Mouse (Mus musculus) megakaryocyte, embryonic 14.5 days (primary cell): Measurements from ENCODE around the gene Gm20388. TPM values are rescaled to one million over a fixed set of nuclear protein-coding genes. Genes with fewer than 3 reads are reported as not detected.
"Not testable (repeated sequence)": the region's sequence is repeated elsewhere in the genome, so short reads cannot be mapped to it uniquely, and the experiment has no call there.

Experiments used
- H3K27me3 ChIP-seq: replicated peaks from 2 replicates; pipeline ENCODE3; 2012; ENCODE audit warnings: inconsistent platforms
- H3K36me3 ChIP-seq: replicated peaks from 2 replicates; pipeline ENCODE3; 2012; ENCODE audit warnings: low read length, inconsistent platforms, mixed read lengths
- H3K4me1 ChIP-seq: 2 replicates; pipeline ENCODE4 v1.6.1; 2012; ENCODE audit warnings: inconsistent platforms
- H3K4me3 ChIP-seq: replicated peaks from 2 replicates; pipeline ENCODE3; 2012; ENCODE audit warnings: moderate library complexity, mild to moderate bottlenecking, inconsistent platforms
- H3K9me3 ChIP-seq: 2 replicates; pipeline ENCODE4 v1.6.1; 2012; ENCODE audit warnings: inconsistent platforms
- FLI1 ChIP-seq: IDR thresholded peaks from 2 replicates; pipeline ENCODE4 v1.6.1; 2012; ENCODE audit warnings: low read length, inconsistent platforms, mixed read lengths
- GATA1 ChIP-seq: IDR thresholded peaks from 3 replicates; pipeline ENCODE4 v1.6.1; 2012; ENCODE audit warnings: mixed read lengths, low read length, inconsistent platforms, borderline replicate concordance
- polyA plus RNA-seq: library from polyadenylated mRNA; stranded (reverse); fragments of >175 nt; gene quantifications from 2 replicates; pipeline ENCODE4 v1.2.3, GENCODE M21; 2012; ENCODE audit warnings: low replicate concordance; ENCODE audit not compliant: insufficient read depth

The Gm20388 gene
- polyA plus RNA-seq, 1 experiment: 111 TPM

- Histone ChIP-seq H3K36me3 (no peaks in the 10 kb centered on the region), H3K9me3 (no peaks in the 10 kb centered on the region), H3K4me1 (peaks cover 34% of the 10 kb centered on the region), H3K4me3 (no peak overlapping the region), H3K27me3 (peaks cover 9% of the 10 kb centered on the region)
- TF ChIP-seq GATA1: no peak
- TF ChIP-seq FLI1: no peak
Observed at GRCm38 (mm10) chr8:120709176-120709575, 798.5 kb downstream of the Gm20388 start.

GRCm38 (mm10) chr8:120715200-120715599 lies 804.6 kb downstream of the Gm20388 start:
- no peak for TF ChIP-seq GATA1
- no peak for TF ChIP-seq FLI1

GRCm38 (mm10) chr8:120715996-120716680 lies 805.5 kb downstream of the Gm20388 start:
- Histone ChIP-seq H3K36me3 (no peaks in the 10 kb centered on the region), H3K27me3 (peaks cover 6% of the 10 kb centered on the region), H3K9me3 (peaks cover 3% of the 10 kb centered on the region; the same call in 1 of the 2 replicates), H3K4me3 (peak overlapping the region; percentile 80), H3K4me1 (peaks cover 58% of the 10 kb centered on the region)
- TF ChIP-seq FLI1 (no peak), GATA1 (no peak)

More at GRCm38 (mm10) chr8:120715200-120715599, 804.6 kb downstream of the Gm20388 start:
- Histone ChIP-seq H3K4me1 (peaks cover 67% of the 10 kb centered on the region), H3K36me3 (no peaks in the 10 kb centered on the region), H3K4me3 (peak overlapping the region; percentile 69), H3K27me3 (peaks cover 3% of the 10 kb centered on the region), H3K9me3 (no peaks in the 10 kb centered on the region)

- H3K4me3 ChIP-seq: no peak overlapping the region
- H3K4me1 ChIP-seq: peaks cover 52% of the 10 kb centered on the region
- no peaks in the 10 kb centered on the region for H3K36me3 ChIP-seq
- no peak for TF ChIP-seq GATA1
- TF ChIP-seq FLI1: no peak
- H3K27me3 ChIP-seq: peaks cover 8% of the 10 kb centered on the region
- H3K9me3 ChIP-seq: peaks cover 26% of the 10 kb centered on the region
Observed at GRCm38 (mm10) chr8:120719586-120720236, 809.1 kb downstream of the Gm20388 start.

GRCm38 (mm10) chr8:120723025-120723424 lies 812.4 kb downstream of the Gm20388 start:
- Histone ChIP-seq H3K9me3 (peaks cover 26% of the 10 kb centered on the region), H3K36me3 (no peaks in the 10 kb centered on the region), H3K4me1 (peaks cover 34% of the 10 kb centered on the region), H3K4me3 (no peak overlapping the region), H3K27me3 (peaks cover 8% of the 10 kb centered on the region)
- TF ChIP-seq FLI1 (no peak), GATA1 (no peak)

DNA sequence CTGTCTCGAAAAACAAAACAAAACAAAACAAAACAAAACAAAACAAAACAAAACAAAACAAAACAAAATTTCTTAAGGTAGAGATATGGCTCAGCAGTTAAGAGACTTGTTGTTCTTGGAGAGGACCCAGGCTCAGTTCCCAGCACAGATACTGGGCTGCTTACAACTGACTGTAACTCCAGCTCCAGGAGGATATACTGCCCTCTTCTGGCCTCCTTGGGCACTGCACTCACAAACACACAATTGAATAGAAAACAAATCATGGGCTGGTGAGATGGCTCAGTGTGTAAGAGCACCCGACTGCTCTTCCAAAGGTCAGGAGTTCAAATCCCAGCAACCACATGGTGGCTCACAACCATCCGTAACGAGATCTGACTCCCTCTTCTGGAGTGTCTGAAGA lies 813.5 kb downstream of the Gm20388 start:
- H3K4me3 ChIP-seq: not testable (repeated sequence)

GRCm38 (mm10) chr8:120724816-120725575 lies 814.4 kb downstream of the Gm20388 start:
- Histone ChIP-seq H3K9me3 (peaks cover 26% of the 10 kb centered on the region), H3K27me3 (peaks cover 11% of the 10 kb centered on the region), H3K36me3 (no peaks in the 10 kb centered on the region), H3K4me3 (peak overlapping the region; percentile 68), H3K4me1 (peaks cover 30% of the 10 kb centered on the region)
- TF ChIP-seq FLI1 (no peak), GATA1 (no peak)

More for the DNA sequence above, 813.5 kb downstream of the Gm20388 start:
- H3K27me3 ChIP-seq, H3K36me3 ChIP-seq: not testable (repeated sequence)
- Histone ChIP-seq H3K4me1 (peaks cover 30% of the 10 kb centered on the region), H3K9me3 (peaks cover 26% of the 10 kb centered on the region)

GRCm38 (mm10) chr8:120725576-120725950 lies 814.9 kb downstream of the Gm20388 start:
- TF ChIP-seq FLI1: no peak
- no peak for TF ChIP-seq GATA1
- peaks cover 26% of the 10 kb centered on the region for H3K9me3 ChIP-seq
- peaks cover 30% of the 10 kb centered on the region for H3K4me1 ChIP-seq
- H3K36me3 ChIP-seq: no peaks in the 10 kb centered on the region
- peaks cover 16% of the 10 kb centered on the region for H3K27me3 ChIP-seq
- H3K4me3 ChIP-seq: no peak overlapping the region

GRCm38 (mm10) chr8:120726051-120726450 lies 815.4 kb downstream of the Gm20388 start:
- Histone ChIP-seq H3K9me3 (peaks cover 24% of the 10 kb centered on the region), H3K4me1 (peaks cover 30% of the 10 kb centered on the region), H3K36me3 (no peaks in the 10 kb centered on the region), H3K4me3 (no peak overlapping the region), H3K27me3 (peaks cover 16% of the 10 kb centered on the region)
- TF ChIP-seq GATA1 (no peak), FLI1 (no peak)

DNA sequence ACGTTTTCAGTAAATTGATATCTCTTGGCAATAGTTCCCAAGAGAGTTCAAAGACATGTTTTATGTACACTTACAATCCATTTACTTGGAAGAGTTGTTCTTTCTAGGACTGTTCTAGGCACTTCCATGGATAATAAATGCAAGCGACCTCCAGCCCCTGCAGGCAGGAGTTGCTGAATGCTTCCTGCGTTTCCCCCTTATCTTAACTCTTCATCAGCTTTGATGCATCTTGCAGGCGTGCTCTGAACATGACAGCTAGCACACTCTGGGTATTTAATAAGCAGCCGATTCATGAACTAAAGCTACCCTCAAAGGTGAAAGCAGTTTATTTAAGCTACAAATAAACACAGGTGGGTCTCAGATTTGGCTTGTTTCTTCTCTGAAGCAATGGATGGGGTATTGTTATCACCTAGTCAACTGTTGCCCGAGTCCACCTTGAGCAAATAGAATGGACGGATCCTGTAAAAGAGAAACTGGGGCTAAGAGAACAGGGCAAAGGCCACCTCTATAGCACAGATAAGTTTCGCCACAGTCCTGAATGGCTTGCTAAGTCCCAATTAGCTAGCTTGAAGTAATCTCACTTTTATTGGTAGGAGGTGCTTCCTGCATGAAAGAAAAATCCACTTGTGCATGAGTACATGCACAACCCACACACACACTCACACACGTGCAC lies 818.0 kb downstream of the Gm20388 start:
- peaks cover 32% of the 10 kb centered on the region for H3K27me3 ChIP-seq
- no peak for TF ChIP-seq GATA1
- H3K4me1 ChIP-seq: peaks cover 30% of the 10 kb centered on the region

More for the DNA sequence above, 818.0 kb downstream of the Gm20388 start:
- no peak overlapping the region for H3K4me3 ChIP-seq
- H3K9me3 ChIP-seq: peaks cover 4% of the 10 kb centered on the region
- H3K36me3 ChIP-seq: no peaks in the 10 kb centered on the region
